Mouse (Mus musculus) erythroblast, adult 5-6 weeks (primary cell): ENCODE results near the gene Tarbp2. TPM values are rescaled to one million over a fixed set of nuclear protein-coding genes. Genes with fewer than 3 reads are reported as not detected.
A peak's percentile ranks its signal among the peaks of the same experiment; 100 is the strongest.

Source experiments
- ATAC-seq: replicated peaks from 2 replicates; pipeline ENCODE4 v1.8.0; 2016; ENCODE audit warnings: moderate number of reproducible peaks, mild to moderate bottlenecking, moderate TSS enrichment, inconsistent platforms; ENCODE audit not compliant: poor library complexity, low FRiP score, severe bottlenecking
- total RNA-seq, 2 experiments: library from RNA; stranded (forward) in 1 of 2; stranded (reverse) in 1 of 2; fragments of 150-400 nt in 1 of 2; fragments of 200-764, 138-1000 nt in 1 of 2; gene quantifications; 2 replicates each; pipeline versions ENCODE4 v1.2.3 to v1.2.4; 2015 to 2017; ENCODE audit warnings: low replicate concordance in 2 of 2

The Tarbp2 gene
- total RNA-seq (2015; ENCODE audit: low replicate concordance) (3.5 and 7.3 TPM in 2 replicates), total RNA-seq (2017; ENCODE audit: low replicate concordance) (9.6 and 13.5 TPM in 2 replicates)

- peak; percentile 83 for ATAC-seq
Measured at GRCm38 (mm10) chr15:102517976-102518858, at the start of gene Tarbp2. TSS of gene Tarbp2 (plus strand) at chr15:102518192.

DNA sequence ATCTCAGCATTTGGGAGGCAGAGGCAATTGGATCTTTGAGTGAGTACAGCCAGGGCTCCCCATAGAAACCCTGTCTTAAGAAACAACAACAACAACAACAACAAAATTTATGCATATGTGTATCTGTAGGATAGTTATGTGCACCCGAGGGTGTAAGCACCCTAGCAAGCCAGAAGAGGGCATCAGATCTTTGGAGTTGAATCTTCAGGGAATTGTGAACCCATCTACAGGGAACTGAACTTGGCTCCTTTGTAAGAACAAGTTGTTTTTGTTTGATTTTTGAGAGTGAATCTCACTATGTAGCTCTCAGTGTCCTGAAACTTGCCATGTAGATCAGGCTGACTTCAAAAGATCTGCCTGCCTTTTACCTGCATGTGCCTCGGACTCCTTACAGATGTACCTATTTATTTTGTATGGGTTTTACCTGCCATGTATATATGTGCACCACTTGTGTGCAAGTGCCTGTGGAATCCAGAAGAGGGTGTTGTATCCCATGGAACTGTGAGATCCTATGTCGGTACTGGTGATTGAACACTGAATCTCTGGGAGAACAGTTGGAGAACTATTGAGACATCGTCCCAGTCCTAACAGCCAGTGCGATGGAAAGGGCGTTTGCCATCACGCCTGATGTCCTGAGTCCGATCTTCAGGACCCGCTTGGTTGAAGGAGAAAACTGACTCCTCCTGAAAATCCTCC lies 49.2 kb upstream of the Tarbp2 start:
- no peak for ATAC-seq

- peak; percentile 99 for ATAC-seq
Measured at GRCm38 (mm10) chr15:102470183-102470604, 47.8 kb upstream of the Tarbp2 start, which contains the start of gene Pcbp2. TSS of gene Pcbp2 (plus strand) at chr15:102470539.

DNA sequence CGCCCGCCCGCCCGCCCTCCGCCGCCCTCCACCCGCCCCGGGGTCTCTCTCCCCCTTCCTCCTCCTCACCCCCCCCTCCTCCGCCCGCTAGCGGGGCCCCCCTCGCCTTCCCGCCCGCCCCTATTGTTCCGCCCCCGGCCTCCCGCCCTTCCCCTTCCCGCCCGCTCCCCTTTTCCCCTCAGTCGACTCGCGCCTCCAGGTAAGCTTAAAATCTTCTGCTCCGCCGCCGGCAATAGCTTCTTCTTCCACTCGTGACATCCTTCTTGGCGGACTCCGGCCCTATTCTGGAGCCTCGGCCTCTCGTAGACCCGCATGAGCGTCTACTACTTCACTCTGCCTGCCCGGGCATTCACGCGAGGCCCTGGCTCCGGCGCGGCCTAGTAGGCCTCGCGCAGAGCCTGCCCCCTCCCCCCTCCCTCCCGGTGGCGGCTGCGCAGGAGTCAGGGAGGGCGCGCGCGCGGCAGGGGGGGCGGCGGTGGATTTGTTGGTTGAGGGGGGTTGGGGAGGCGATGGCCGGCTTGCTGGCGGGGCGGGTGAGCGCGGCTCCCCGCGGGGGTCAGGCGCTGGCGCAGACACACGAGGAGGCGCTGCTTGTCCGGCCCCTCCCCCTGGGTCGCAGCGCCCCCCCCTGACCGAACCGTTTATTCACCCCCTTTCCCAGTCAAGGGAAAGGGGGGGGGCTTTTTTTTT lies 47.2 kb upstream of the Tarbp2 start:
- peak; percentile 65 for ATAC-seq

DNA sequence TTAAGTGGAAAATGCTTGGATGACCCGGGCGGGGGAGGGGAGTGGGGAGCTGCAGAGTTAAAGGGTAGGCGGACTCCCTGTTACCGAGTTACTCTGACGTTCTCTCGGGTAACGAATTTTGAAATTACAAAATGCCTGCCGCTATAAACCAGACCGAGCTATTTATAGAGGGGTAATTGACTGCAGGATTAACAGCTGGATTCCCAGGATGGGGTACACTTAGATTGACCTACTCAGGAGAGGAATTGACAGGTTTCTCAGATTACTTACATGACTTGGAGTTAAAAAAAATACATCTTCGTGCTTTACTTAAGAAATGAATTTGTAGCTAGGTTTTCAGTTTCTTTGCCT lies 46.7 kb upstream of the Tarbp2 start:
- no peak for ATAC-seq

DNA sequence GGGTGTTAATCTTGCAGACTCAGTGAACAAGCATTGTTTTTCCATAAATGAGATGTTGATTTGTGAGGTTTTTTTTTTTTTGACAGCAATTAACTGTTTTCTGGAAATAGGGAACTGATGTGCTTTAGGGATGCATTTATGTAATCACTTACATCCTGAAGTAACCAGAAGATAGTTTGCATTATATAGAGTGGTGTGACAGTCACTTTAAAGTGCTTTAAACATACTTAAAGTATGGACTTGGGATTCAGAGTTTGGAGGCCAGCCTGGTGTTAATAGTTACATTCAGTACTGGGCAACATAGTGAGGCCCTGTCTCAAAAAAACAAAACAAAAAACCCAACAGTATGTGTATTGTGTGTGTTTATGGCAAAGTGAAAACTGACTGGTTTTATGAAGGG lies 46.3 kb upstream of the Tarbp2 start:
- ATAC-seq = no peak

DNA sequence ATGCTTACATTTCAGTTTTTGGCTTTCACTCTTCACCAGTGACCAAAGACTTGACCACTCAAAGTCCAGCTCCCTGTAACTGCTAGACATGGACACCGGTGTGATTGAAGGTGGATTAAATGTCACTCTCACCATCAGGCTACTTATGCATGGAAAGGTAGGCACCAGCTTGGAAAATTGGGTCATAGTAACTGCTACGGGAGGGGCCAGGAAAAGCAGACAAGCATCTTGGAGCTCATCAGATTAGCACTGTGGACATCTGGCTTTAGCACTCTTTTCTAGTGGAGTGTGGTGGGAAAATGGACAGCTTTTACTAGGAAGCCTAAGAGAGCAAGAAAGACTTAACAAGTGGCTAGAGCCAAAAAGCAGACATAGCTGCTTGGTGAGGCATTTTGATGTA lies 44.7 kb upstream of the Tarbp2 start:
- no peak for ATAC-seq

GRCm38 (mm10) chr15:102474520-102474919 lies 43.5 kb upstream of the Tarbp2 start:
- ATAC-seq = no peak

DNA sequence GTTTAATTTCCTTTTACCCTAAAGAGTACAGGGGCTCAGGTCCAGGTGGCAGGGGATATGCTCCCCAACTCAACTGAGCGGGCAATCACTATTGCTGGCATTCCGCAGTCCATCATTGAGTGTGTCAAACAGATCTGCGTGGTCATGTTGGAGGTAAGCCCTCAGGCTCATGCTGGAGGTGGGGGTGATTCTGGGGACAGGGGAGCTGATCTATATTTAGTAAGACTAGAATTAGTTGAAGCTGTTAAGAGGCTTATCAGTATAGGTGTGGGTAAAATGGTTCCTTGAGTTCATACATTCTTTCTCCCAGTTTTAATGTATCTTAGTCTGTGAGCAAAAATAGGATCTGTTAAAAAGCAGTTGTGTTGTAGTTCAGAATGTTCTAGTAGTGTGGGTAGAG lies 34.9 kb upstream of the Tarbp2 start:
- ATAC-seq = no peak

DNA sequence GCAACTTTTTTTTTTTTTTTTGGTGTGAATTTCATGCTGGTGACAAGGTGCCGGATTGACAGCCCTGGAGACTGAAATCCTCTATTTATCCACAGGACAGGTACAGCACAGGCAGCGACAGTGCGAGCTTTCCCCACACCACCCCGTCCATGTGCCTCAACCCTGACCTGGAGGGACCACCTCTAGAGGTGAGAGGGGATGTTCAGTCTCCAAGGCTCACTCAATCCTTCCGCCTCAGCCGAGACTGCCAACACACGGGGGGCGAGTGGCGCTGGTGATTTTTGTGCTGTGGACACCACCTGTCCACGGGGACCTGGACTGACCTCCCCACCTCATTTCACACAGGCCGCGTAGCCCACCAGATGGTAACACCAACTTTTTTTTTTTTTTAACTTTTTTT lies 32.1 kb upstream of the Tarbp2 start:
- 0 out of 2 replicates have a peak, but pooled peaks have one; percentile 35 for ATAC-seq

DNA sequence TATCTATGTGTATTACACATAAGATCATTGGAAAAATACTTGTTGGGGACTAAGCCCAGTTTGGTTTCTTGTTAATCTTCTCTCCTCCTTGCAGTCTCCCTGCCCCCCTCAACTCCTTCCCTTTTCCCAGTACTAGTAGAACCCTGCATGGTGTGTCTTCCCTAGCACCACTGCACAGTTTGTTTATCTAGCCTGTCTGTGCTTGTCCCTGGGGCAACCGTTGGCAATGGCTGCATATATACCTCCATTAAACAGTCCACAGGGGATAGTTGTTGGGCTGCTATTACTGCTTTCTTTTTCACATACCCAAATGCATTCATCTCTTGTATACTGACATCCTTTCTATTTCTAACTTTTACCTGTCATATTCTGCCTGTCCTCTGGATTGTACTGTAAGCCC lies 30.3 kb upstream of the Tarbp2 start:
- ATAC-seq = no peak

- no peak for ATAC-seq
Measured at GRCm38 (mm10) chr15:102498322-102498721, 19.7 kb upstream of the Tarbp2 start.

DNA sequence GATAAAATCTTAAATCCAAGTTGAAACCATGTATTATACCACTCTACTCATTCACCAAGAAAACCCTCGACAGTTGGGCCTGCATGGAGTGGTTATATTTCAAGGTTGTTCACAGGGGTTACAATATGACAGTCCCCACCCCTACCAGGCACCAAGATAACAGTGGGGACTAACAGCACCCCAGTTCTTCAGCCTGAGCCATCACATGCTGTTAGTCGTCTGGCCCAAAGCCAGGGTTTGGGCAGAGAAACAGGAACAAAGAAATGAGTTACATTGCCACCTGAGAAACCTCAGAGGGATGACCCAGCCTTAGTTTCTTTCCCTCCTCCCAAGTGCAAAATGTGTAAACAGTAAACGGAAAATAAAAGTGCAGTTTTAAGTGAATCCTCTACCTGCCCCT lies 18.6 kb upstream of the Tarbp2 start:
- ATAC-seq = no peak

DNA sequence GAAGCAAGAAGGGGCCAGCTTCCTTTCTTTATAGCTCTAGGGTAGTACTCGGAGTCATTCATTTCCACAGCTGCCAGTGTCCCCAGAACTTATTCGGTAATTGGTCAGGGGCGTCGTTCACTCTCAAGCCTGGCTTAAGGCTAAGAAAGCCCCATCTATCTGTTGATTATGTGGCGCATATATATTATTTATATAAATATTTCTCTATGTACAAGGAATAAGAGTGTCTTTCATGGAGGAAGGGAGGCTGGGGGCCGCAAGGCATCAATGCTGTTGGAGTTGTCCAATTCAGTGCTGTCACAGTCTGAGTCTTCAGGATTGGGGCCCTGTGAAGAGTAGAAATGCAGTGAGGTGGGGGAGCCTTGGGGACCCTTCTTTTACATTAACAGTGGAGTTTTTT lies 18.1 kb upstream of the Tarbp2 start:
- no peak for ATAC-seq

DNA sequence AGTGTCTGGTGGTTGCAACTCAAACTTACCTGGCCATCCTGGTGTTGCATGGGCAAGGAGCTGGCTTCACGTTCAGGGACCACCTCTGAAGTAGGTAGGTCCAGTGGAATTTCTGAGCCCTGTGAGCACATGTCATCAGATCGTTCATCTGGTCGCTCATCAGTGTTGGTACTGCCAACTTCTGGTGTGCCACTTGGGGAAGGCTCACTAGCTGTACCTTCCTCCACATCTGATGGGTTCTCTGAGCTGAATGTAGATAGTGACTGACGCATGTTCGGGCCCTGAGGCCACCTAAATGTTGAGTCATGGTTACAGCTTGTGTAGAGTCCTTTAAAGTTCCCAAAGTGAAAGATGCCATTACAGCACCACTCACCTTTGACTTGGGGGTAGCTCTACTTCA lies 17.5 kb upstream of the Tarbp2 start:
- no peak for ATAC-seq

DNA sequence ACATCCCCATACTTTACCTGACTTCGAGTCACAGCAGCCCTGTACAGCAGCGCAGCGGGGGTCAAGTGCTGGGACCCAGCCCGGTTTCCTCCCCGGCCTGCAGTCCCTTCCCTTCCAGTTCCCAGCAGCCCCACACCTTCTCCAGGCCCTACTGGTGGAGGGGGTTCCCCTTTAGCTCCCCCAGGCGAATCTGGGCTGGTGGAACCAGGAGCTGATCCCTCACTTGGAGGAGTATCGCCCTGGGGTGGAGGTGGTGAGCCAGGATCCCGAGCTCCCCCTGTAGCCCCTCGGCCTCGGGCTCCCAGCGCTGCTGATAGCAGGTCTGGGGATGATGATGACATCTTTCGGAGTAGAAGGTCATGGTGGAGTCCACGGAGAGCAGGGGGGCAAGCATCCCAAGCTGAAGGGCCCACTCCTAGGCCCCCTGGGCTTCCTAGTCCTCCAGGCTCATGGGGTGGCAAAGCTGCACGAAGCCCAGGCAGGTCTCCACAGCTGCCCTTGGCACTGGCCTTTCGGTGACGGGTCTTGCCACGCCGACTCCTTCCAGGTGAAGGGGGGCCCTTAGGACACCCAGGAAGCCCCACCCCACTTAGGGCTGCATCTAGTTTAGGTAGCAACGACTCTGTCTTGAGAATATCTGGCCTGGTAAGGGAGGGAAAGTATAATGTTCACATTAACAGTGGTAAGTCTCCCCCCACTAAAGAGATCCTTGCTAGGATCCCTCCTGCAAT lies 16.7 kb upstream of the Tarbp2 start:
- no peak for ATAC-seq

DNA sequence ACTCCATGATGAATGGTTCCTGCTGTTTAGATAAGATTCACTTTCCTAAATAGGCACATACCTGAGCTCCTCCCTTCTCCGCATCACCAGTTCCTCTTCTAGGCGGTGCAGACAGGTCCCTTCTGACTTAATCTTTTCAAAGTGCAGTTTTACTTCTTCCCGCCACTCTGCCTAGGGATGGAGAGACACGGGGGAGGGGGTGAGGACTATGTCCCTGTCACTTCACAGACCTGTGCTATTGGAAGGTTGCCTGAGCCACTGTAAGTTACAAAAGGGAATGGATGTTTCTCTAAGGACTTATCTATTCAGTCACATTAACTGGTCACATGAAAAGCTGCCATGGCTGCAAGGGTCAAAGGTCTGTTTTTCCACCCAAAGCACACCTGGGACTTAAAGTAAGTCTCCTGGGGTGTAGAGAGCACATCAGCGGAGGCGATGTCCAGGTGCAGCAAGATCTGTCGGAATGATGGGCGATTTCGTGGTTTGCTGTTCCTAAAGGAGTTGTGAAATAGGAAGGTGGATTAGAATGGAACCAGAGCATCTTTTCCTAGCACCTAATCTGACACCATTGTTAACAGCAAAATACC lies 15.6 kb upstream of the Tarbp2 start:
- ATAC-seq = no peak

DNA sequence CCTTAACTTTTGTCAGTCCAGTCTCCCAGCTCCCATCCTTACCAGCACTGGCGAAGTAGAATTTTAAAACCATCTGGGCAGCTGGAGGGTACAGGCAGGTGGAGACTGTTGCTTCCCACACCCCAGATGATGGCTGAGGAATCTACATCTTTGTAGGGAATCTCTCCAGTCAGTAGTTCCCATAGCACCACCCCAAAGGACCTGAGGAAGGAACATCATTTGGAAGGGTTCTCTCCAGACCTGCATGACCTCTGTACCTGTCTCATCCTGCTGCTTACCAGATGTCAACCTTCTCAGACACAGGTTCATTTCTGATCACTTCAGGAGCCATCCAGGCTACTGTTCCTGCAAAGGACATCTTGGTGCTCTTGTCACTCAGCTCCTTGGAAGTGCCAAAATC lies 14.5 kb upstream of the Tarbp2 start, which contains the start of gene Gm10337:
TSS of gene Gm10337 (plus strand) at position 276 of the 400 bp plus-strand sequence.
- ATAC-seq = no peak
